Mouse (Mus musculus) heart, embryonic 15.5 days (tissue): ENCODE measurements at regions not wholly inside any gene's neighbourhood (a gene's known extent, or its start where the extent isn't known, plus 50 kb on each side); places are given as distances from the start of the nearest gene placed in this dataset.
"Not testable (repeated sequence)": the region's sequence is repeated elsewhere in the genome, so short reads cannot be mapped to it uniquely, and the experiment has no call there.

ENCODE experiments used
- ATAC-seq: fragments of 200-750 bp; cut with Nextera tagmentation; replicated peaks from 2 replicates; pipeline ENCODE4 v1.8.0; 2017; ENCODE audit warnings: low read depth, moderate TSS enrichment; ENCODE audit not compliant: insufficient number of reproducible peaks, insufficient read depth, low FRiP score
- H3K27ac ChIP-seq: fragments of 300-500 bp; sonication (generic); 2 replicates; pipeline ENCODE4 v1.5.1; 2015; ENCODE audit warnings: mild to moderate bottlenecking, inconsistent platforms
- H3K27me3 ChIP-seq: fragments of 300-500 bp; sonication (generic); 2 replicates; pipeline ENCODE4 v1.6.1; 2015; ENCODE audit warnings: inconsistent platforms
- H3K36me3 ChIP-seq: fragments of 300-500 bp; sonication (generic); 2 replicates; pipeline ENCODE4 v1.6.1; 2015; ENCODE audit warnings: mild to moderate bottlenecking, inconsistent platforms
- H3K4me1 ChIP-seq: fragments of 300-500 bp; sonication (generic); replicated peaks from 2 replicates; pipeline ENCODE4 v1.6.1; 2015; ENCODE audit warnings: inconsistent platforms
- H3K4me2 ChIP-seq: fragments of 300-500 bp; sonication (generic); 2 replicates; pipeline ENCODE4 v1.6.1; 2015; ENCODE audit warnings: inconsistent platforms, mild to moderate bottlenecking, moderate library complexity
- H3K4me3 ChIP-seq: fragments of 300-500 bp; sonication (generic); 2 replicates; pipeline ENCODE4 v1.5.1; 2015; ENCODE audit warnings: mild to moderate bottlenecking, inconsistent platforms
- H3K9ac ChIP-seq: fragments of 300-500 bp; sonication (generic); 2 replicates; pipeline ENCODE4 v1.6.1; 2015; ENCODE audit warnings: mild to moderate bottlenecking, inconsistent platforms
- H3K9me3 ChIP-seq: fragments of 300-500 bp; sonication (generic); replicated peaks from 2 replicates; pipeline ENCODE4 v1.6.1; 2016; ENCODE audit warnings: inconsistent platforms
- WGBS: fragments of 180-500 bp; shearing (Covaris S2); methylation state at CpG from one replicate; pipeline ENCODE4 v1.1.7; 2015; ENCODE audit warnings: mixed read lengths; 5-methylcytosine and 5-hydroxymethylcytosine counted together

- not testable (repeated sequence) for ATAC-seq, H3K4me2 ChIP-seq, H3K4me1 ChIP-seq
Observed at GRCm38 (mm10) chr6:67954570-67954969, 419.0 kb upstream of the Tacstd2 start.

GRCm38 (mm10) chr6:67931499-67931898 lies 395.9 kb upstream of the Tacstd2 start:
- WGBS = 33% methylated on average over 8 of the region's 8 CpGs
- H3K4me2 ChIP-seq, ATAC-seq, H3K27ac ChIP-seq, H3K27me3 ChIP-seq, H3K9me3 ChIP-seq, H3K9ac ChIP-seq, H3K4me3 ChIP-seq, H3K4me1 ChIP-seq, H3K36me3 ChIP-seq: not testable (repeated sequence)

More at GRCm38 (mm10) chr6:67954570-67954969, 419.0 kb upstream of the Tacstd2 start:
- H3K27ac ChIP-seq, H3K27me3 ChIP-seq, H3K9me3 ChIP-seq, H3K4me3 ChIP-seq, H3K9ac ChIP-seq, H3K36me3 ChIP-seq: not testable (repeated sequence)

- no peak for ATAC-seq
Observed at GRCm38 (mm10) chr6:67922537-67922936, 386.9 kb upstream of the Tacstd2 start.

GRCm38 (mm10) chr6:67913903-67914302 lies 378.3 kb upstream of the Tacstd2 start:
- no peak overlapping the region for H3K4me2 ChIP-seq
- H3K4me1 ChIP-seq = no peaks in the 10 kb centered on the region
- ATAC-seq = no peak
- no peak overlapping the region for H3K4me3 ChIP-seq
- no peaks in the 10 kb centered on the region for H3K27me3 ChIP-seq
- H3K9ac ChIP-seq = no peak overlapping the region
- 49% methylated on average over 2 of the region's 2 CpGs for WGBS
- H3K36me3 ChIP-seq = no peaks in the 10 kb centered on the region
- H3K27ac ChIP-seq = no peak overlapping the region
- H3K9me3 ChIP-seq = no peaks in the 10 kb centered on the region

More at GRCm38 (mm10) chr6:67922537-67922936, 386.9 kb upstream of the Tacstd2 start:
- no peaks in the 10 kb centered on the region for H3K36me3 ChIP-seq
- no peaks in the 10 kb centered on the region for H3K4me1 ChIP-seq
- no peak overlapping the region for H3K27ac ChIP-seq
- H3K9me3 ChIP-seq = no peaks in the 10 kb centered on the region
- H3K4me3 ChIP-seq = no peak overlapping the region
- H3K9ac ChIP-seq = no peak overlapping the region
- H3K4me2 ChIP-seq = no peak overlapping the region
- no peaks in the 10 kb centered on the region for H3K27me3 ChIP-seq

GRCm38 (mm10) chr6:67913309-67913708 lies 377.7 kb upstream of the Tacstd2 start:
- ATAC-seq = no peak
- 71% methylated on average over 3 of the region's 3 CpGs for WGBS
- H3K4me3 ChIP-seq = no peak overlapping the region
- no peak overlapping the region for H3K27ac ChIP-seq
- no peaks in the 10 kb centered on the region for H3K4me1 ChIP-seq
- H3K9ac ChIP-seq = no peak overlapping the region
- no peaks in the 10 kb centered on the region for H3K27me3 ChIP-seq
- no peak overlapping the region for H3K4me2 ChIP-seq
- H3K9me3 ChIP-seq = no peaks in the 10 kb centered on the region
- no peaks in the 10 kb centered on the region for H3K36me3 ChIP-seq

GRCm38 (mm10) chr6:67896495-67896894 lies 360.9 kb upstream of the Tacstd2 start:
- H3K4me1 ChIP-seq = no peaks in the 10 kb centered on the region
- H3K27ac ChIP-seq = no peak overlapping the region
- 51% methylated on average over 3 of the region's 3 CpGs for WGBS
- H3K36me3 ChIP-seq = no peaks in the 10 kb centered on the region
- no peak overlapping the region for H3K9ac ChIP-seq
- H3K27me3 ChIP-seq = no peaks in the 10 kb centered on the region
- no peak overlapping the region for H3K4me3 ChIP-seq
- H3K9me3 ChIP-seq = no peaks in the 10 kb centered on the region
- H3K4me2 ChIP-seq = no peak overlapping the region
- ATAC-seq = no peak

GRCm38 (mm10) chr6:67895858-67896257 lies 360.3 kb upstream of the Tacstd2 start:
- H3K36me3 ChIP-seq = no peaks in the 10 kb centered on the region
- H3K9me3 ChIP-seq = no peaks in the 10 kb centered on the region
- H3K27me3 ChIP-seq = no peaks in the 10 kb centered on the region
- no peak overlapping the region for H3K27ac ChIP-seq
- H3K4me2 ChIP-seq = no peak overlapping the region
- no peak overlapping the region for H3K4me3 ChIP-seq
- 83% methylated on average over 2 of the region's 2 CpGs for WGBS
- ATAC-seq = no peak
- no peaks in the 10 kb centered on the region for H3K4me1 ChIP-seq
- no peak overlapping the region for H3K9ac ChIP-seq

GRCm38 (mm10) chr6:67887586-67887985 lies 352.0 kb upstream of the Tacstd2 start:
- no peaks in the 10 kb centered on the region for H3K36me3 ChIP-seq
- no peak for ATAC-seq
- no peaks in the 10 kb centered on the region for H3K9me3 ChIP-seq
- H3K4me3 ChIP-seq = no peak overlapping the region
- no peak overlapping the region for H3K4me2 ChIP-seq
- no peaks in the 10 kb centered on the region for H3K27me3 ChIP-seq
- H3K9ac ChIP-seq = no peak overlapping the region
- H3K27ac ChIP-seq = no peak overlapping the region
- H3K4me1 ChIP-seq = no peaks in the 10 kb centered on the region
- 52% methylated on average over 2 of the region's 2 CpGs for WGBS

- WGBS = 68% methylated on average over 5 of the region's 5 CpGs
- Histone ChIP-seq H3K36me3 (no peaks in the 10 kb centered on the region), H3K9ac (no peak overlapping the region), H3K27me3 (no peaks in the 10 kb centered on the region), H3K4me2 (no peak overlapping the region), H3K27ac (no peak overlapping the region), H3K4me1 (no peaks in the 10 kb centered on the region), H3K4me3 (no peak overlapping the region), H3K9me3 (no peaks in the 10 kb centered on the region)
- no peak for ATAC-seq
Observed at GRCm38 (mm10) chr6:67884893-67885292, 349.3 kb upstream of the Tacstd2 start.

- ATAC-seq, H3K36me3 ChIP-seq, H3K9me3 ChIP-seq, H3K4me1 ChIP-seq, H3K27me3 ChIP-seq, H3K4me2 ChIP-seq, H3K27ac ChIP-seq, H3K9ac ChIP-seq, H3K4me3 ChIP-seq: not testable (repeated sequence)
- 71% methylated on average over 4 of the region's 5 CpGs for WGBS
Observed at GRCm38 (mm10) chr6:67881476-67881875, 345.9 kb upstream of the Tacstd2 start.

GRCm38 (mm10) chr6:67857945-67858344 lies 322.3 kb upstream of the Tacstd2 start:
- not testable (repeated sequence) for H3K9me3 ChIP-seq, H3K9ac ChIP-seq, H3K4me2 ChIP-seq, ATAC-seq, H3K36me3 ChIP-seq, H3K27ac ChIP-seq, H3K4me3 ChIP-seq, H3K4me1 ChIP-seq, H3K27me3 ChIP-seq
- 19% methylated on average over 1 of the region's 1 CpGs for WGBS

GRCm38 (mm10) chr6:67839486-67839885 lies 303.9 kb upstream of the Tacstd2 start:
- not testable (repeated sequence) for H3K4me2 ChIP-seq, H3K4me3 ChIP-seq, H3K36me3 ChIP-seq, H3K4me1 ChIP-seq, H3K9ac ChIP-seq, H3K27ac ChIP-seq, H3K9me3 ChIP-seq, H3K27me3 ChIP-seq, ATAC-seq
- WGBS = 63% methylated on average over 1 of the region's 1 CpGs

GRCm38 (mm10) chr6:67812478-67812877 lies 276.9 kb upstream of the Tacstd2 start:
- not testable (repeated sequence) for H3K9ac ChIP-seq, H3K27ac ChIP-seq, H3K27me3 ChIP-seq, H3K4me2 ChIP-seq, H3K36me3 ChIP-seq, ATAC-seq, H3K9me3 ChIP-seq, H3K4me1 ChIP-seq, H3K4me3 ChIP-seq
- WGBS = 7% methylated on average over 3 of the region's 3 CpGs
